Mouse (Mus musculus) megakaryocyte, embryonic 14.5 days (primary cell): ENCODE measurements around the gene Mcee.

ENCODE experiments used
- FLI1 ChIP-seq: IDR thresholded peaks from 2 replicates; pipeline ENCODE4 v1.6.1; 2012; ENCODE audit warnings: low read length, inconsistent platforms, mixed read lengths
- GATA1 ChIP-seq: IDR thresholded peaks from 3 replicates; pipeline ENCODE4 v1.6.1; 2012; ENCODE audit warnings: mixed read lengths, low read length, inconsistent platforms, borderline replicate concordance

DNA sequence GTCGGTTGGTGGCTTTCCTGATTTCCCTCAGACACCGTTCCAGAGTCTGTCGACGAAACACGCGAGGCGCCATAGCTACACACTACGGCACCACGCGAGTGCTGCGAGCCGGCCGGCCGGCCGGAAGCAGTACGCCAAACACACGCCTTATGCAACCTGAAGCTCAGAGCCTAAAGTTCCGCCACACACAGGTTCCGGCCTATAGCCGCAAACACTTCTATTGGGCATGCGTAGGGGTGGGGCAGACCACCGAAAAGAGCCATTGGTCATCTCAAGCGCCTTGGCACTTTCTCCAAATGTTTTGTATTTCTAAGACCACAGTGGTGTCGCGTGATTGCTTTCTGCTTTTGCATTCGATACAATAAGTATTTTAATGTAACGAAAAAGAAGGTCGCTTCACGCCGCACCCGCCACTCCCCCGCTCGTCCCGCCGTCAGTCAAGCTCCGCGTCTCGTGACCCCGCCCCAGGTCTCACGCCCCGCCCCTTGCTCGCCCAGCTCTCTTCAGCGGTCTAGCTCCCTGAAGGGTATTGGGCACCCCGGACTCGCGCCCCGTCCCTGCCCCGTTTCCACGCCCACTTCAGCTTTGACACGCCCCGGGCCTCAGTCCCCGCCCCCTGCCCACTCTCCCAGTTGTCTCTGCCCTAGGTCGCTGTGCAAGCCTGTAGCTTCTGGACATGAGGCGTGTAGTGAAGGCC lies at the start of gene Mcee, which contains the start of gene Mphosph10:
- no peak for TF ChIP-seq GATA1
- TF ChIP-seq FLI1, result no peak
